Mouse (Mus musculus) olfactory bulb, adult 2 months (tissue): Measurements from ENCODE around the gene Fndc1.

ENCODE experiments used
- CTCF ChIP-seq: fragments of 200-500 bp; IDR thresholded peaks from 2 replicates; pipeline ENCODE4 v1.5.1; 2012; ENCODE audit warnings: low read depth, mild to moderate bottlenecking, low read length, moderate library complexity; ENCODE audit not compliant: insufficient read depth
- POLR2A ChIP-seq: fragments of 200-500 bp; IDR thresholded peaks from 2 replicates; pipeline ENCODE4 v1.6.1; 2012; ENCODE audit warnings: mild to moderate bottlenecking, low read depth, low read length, moderate library complexity; ENCODE audit not compliant: insufficient read depth

DNA sequence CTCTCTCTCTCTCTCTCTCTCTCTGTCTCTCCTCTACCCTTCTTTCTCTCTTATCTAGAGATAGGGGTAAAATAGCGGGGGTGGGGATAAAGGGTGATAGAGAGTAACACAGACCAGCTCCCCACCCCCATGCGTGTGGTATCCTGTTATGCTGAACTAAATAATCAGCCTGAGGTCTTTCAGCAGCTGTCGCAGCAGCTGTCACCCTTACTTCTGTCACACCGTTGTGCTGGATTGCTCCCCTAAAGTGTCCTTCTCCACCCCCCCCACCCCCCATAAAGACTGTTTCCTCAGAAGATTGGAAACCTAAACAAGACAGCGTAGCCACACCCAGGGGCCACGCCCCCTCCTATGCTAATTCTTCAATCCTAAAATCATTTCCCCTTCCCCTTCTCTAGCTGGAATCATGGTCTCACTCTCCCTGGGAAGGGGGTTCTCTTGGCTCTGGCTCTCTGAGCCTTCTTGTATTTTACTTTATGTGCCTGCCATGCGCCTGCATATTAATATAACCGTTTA is 33.8 kb upstream of the Fndc1 start:
- TF ChIP-seq CTCF (no peak), POLR2A (no peak)
